ENCODE assay signal across 12 mouse cellular contexts in genomic region chr6:52245757-52246142, GRCm38 (mm10). TPM values are rescaled to one million over a fixed set of nuclear protein-coding genes. Genes with fewer than 3 reads are reported as not detected.
A peak's percentile ranks its signal among the peaks of the same experiment; 100 is the strongest.
DNase-seq lines count a peak whose midpoint lies in the region; ATAC-seq lines count a peak whose summit lies in the region.
"Had no signal": no experiment of that assay in that cellular context is flagged by ENCODE, and none has a peak within 500 bp of the region (broad histone marks: within the 10 kb centered on the region; RNA-seq: fewer than 3 reads in every experiment).

Hoxa11 (minus strand) TSS chr6:52245810.

- H3K27me3 ChIP-seq in heart, embryonic 12.5 days (replicated peaks), result peaks cover 96% of the 10 kb centered on the region
- peaks cover 84% of the 10 kb centered on the region for H3K27me3 ChIP-seq in limb, embryonic 10.5 days (ENCODE audit: low read depth, poor library complexity, severe bottlenecking)
- H3K27me3 ChIP-seq in hindbrain, embryonic 10.5 days (ENCODE audit: insufficient read depth, poor library complexity, severe bottlenecking), result peaks cover 100% of the 10 kb centered on the region
- H3K27me3 ChIP-seq: CH12.LX had no signal

- H3K4me1 ChIP-seq in heart, embryonic 12.5 days (replicated peaks), result 0 out of 2 replicates have a peak, but pooled peaks cover 8% of the 10 kb centered on the region
- H3K4me1 ChIP-seq in limb, embryonic 10.5 days, result peaks cover 77% of the 10 kb centered on the region
- H3K4me1 ChIP-seq in hindbrain, embryonic 10.5 days (replicated peaks), result peaks cover 9% of the 10 kb centered on the region; the same call in 1 of the 2 replicates

- H3K9me3 ChIP-seq in heart, embryonic 12.5 days (replicated peaks), result no peaks in the 10 kb centered on the region
- no peaks in the 10 kb centered on the region for H3K9me3 ChIP-seq in limb, embryonic 10.5 days (replicated peaks)
- H3K9me3 ChIP-seq in hindbrain, embryonic 10.5 days, result no peaks in the 10 kb centered on the region

- no peak for ATAC-seq in heart, embryonic 12.5 days (ENCODE audit: insufficient number of reproducible peaks, low FRiP score)
- ATAC-seq in megakaryocyte-erythroid progenitor cell, adult 5-6 weeks (replicated peaks; ENCODE audit: low FRiP score, low TSS enrichment, poor library complexity, severe bottlenecking), result no peak

- no peaks in the 10 kb centered on the region for H3K36me3 ChIP-seq in heart, embryonic 12.5 days
- H3K36me3 ChIP-seq in limb, embryonic 10.5 days, result peaks cover 32% of the 10 kb centered on the region
- no peaks in the 10 kb centered on the region for H3K36me3 ChIP-seq in hindbrain, embryonic 10.5 days

- DNase-seq in heart, adult 8-10 months (ENCODE audit: low spot score), result no peak
- peak; percentile 28 for DNase-seq in testis, postnatal 10 days (ENCODE audit: low spot score)
- no peak for DNase-seq in testis, postnatal 14 days (ENCODE audit: low spot score)
- DNase-seq in limb, embryonic 10.5 days (ENCODE audit: low spot score), result no peak
- no peak for DNase-seq in cerebellum, adult 18-20 months
- DNase-seq in hindbrain, embryonic 10.5 days (ENCODE audit: low spot score), result no peak
- DNase-seq: adrenal gland, adult 8-10 months; cerebellum, postnatal 25 days had no signal

- under 1% methylated on average over 20 of the region's 20 CpGs for WGBS in heart, embryonic 12.5 days
- 1% methylated on average over 20 of the region's 20 CpGs for WGBS in limb, embryonic 10.5 days
- 2% methylated on average over 20 of the region's 20 CpGs for WGBS in hindbrain, embryonic 10.5 days

- H3K4me3 ChIP-seq in heart, embryonic 12.5 days, result peak within 1 kb of the TSS; percentile 16
- H3K4me3 ChIP-seq in limb, embryonic 10.5 days, result peak within 1 kb of the TSS; percentile 90
- H3K4me3 ChIP-seq in hindbrain, embryonic 10.5 days, result no peak within 1 kb of the TSS

- peak within 1 kb of the TSS; percentile 42 for H3K4me2 ChIP-seq in heart, embryonic 12.5 days

- H3K27ac ChIP-seq in heart, embryonic 12.5 days (ENCODE audit: poor library complexity, severe bottlenecking), result no peak within 1 kb of the TSS
- peak within 1 kb of the TSS; percentile 99 for H3K27ac ChIP-seq in limb, embryonic 10.5 days
- no peak within 1 kb of the TSS for H3K27ac ChIP-seq in hindbrain, embryonic 10.5 days

- H3K9ac ChIP-seq in heart, embryonic 12.5 days, result no peak within 1 kb of the TSS

RNA-seq across cellular contexts. Expression of gene Hoxa11, which starts in this region (rescaled TPM):
- polyA plus RNA-seq in heart, embryonic 12.5 days (2016; fragmentation: Nextera tagmentation; extraction: Ambion mirVana), result 0.09 TPM in 1 of 2 replicates, not detected in the other
- total RNA-seq in heart, adult 8-10 months (2022), result not detected
- 71.6 and 74.9 TPM in 2 replicates for polyA plus RNA-seq in limb, embryonic 10.5 days (2016; fragmentation: Nextera tagmentation; extraction: Ambion mirVana)
- not detected in 2 replicates for polyA plus RNA-seq in hindbrain, embryonic 10.5 days (2016; fragmentation: Nextera tagmentation; extraction: Ambion mirVana)
- not detected in 2 replicates for total RNA-seq in megakaryocyte-erythroid progenitor cell, adult 5-6 weeks (2014; fragmentation: Nextera tagmentation)
- not detected in 2 replicates for total RNA-seq in megakaryocyte-erythroid progenitor cell, adult 5-6 weeks (2017)
- total RNA-seq: adrenal gland, adult 8-10 months; CH12.LX; layer of hippocampus, adult 18-20 months had no signal

Comparison
In these comparisons a context has a peak if more than half of its experiments do, and no peak if none do; other contexts are left out.
1. RNA of gene Hoxa11 (polyA plus RNA-seq): 71.6 to 74.9 TPM in limb, embryonic 10.5 days; 0.09 TPM in heart, embryonic 12.5 days and not detected in hindbrain, embryonic 10.5 days; every median in the first group is over 10 times any median in the second.